Mouse (Mus musculus) olfactory bulb, adult 2 months (tissue): ENCODE results near the gene Timm29.

Experiments used
- CTCF ChIP-seq: fragments of 200-500 bp; IDR thresholded peaks from 2 replicates; pipeline ENCODE4 v1.5.1; 2012; ENCODE audit warnings: low read depth, mild to moderate bottlenecking, low read length, moderate library complexity; ENCODE audit not compliant: insufficient read depth
- POLR2A ChIP-seq: fragments of 200-500 bp; IDR thresholded peaks from 2 replicates; pipeline ENCODE4 v1.6.1; 2012; ENCODE audit warnings: mild to moderate bottlenecking, low read depth, low read length, moderate library complexity; ENCODE audit not compliant: insufficient read depth

DNA sequence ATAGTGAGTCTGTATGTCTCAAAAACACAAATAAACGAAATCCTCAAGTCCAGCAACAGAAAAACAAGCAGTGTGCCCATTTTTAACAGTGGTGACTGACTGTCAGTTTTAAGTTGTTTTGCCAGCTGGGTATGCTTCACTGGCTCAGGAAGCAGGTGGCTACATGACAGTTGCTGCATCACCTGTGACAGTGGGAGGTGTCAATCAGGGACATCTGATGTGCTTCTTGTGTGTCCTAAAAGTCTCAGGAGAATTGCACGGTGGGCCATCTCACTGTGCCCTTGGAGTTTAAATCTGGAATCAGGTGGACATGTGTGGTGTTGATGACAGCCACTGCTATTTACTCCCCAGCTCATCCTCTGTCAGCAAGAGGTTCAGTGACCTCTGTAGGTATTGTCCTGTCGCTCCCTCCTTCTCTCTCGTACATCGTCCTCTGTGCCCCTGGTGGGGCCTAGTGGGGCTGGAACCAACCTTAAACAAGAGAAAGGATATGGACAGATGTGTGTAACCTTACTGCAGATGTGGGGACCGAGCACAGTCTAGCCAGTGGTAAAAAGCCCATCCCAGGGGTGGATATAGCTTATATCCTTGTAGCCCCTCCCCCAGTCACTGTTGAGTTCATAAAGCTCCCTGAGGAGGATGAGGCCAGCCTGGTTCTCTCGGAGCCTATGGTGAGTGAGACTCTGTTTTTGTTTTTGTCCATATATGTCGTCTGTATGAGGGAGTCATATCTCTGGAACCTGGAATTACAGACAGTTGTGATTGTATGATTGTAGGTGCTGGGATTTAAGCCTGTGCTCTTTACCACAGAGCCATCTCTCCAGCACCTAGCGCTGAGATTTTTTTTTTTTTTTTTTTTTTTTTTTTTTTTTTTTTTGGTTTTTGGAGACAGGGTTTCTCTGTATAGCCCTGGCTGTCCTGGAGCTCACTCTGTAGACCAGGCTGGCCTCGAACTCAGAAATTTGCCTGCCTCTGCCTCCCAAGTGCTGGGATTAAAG is 33.1 kb downstream of the Timm29 start:
- TF ChIP-seq POLR2A (no peak), CTCF (no peak)
